Mouse (Mus musculus) lung, embryonic 16.5 days (tissue): ENCODE results near the gene Tmcc3. TPM values are rescaled to one million over a fixed set of nuclear protein-coding genes. Genes with fewer than 3 reads are reported as not detected.

Source experiments
- ATAC-seq: fragments of 200-750 bp; cut with Nextera tagmentation; 2 replicates; pipeline ENCODE4 v1.8.0; 2017; ENCODE audit warnings: low read depth, mild to moderate bottlenecking, moderate library complexity
- H3K27ac ChIP-seq: fragments of 300-500 bp; sonication (generic); 2 replicates; pipeline ENCODE4 v1.5.1; 2014; ENCODE audit warnings: mild to moderate bottlenecking, control low read depth, low read length
- H3K27me3 ChIP-seq: fragments of 300-500 bp; sonication (generic); 2 replicates; pipeline ENCODE4 v1.6.1; 2014; ENCODE audit warnings: low read depth, low read length, mixed read lengths; ENCODE audit not compliant: control insufficient read depth, insufficient read depth
- H3K36me3 ChIP-seq: fragments of 300-500 bp; sonication (generic); 2 replicates; pipeline ENCODE4 v1.6.1; 2014; ENCODE audit warnings: low read length; ENCODE audit not compliant: control insufficient read depth, insufficient read depth
- H3K4me1 ChIP-seq: fragments of 300-500 bp; sonication (generic); replicated peaks from 2 replicates; pipeline ENCODE4 v1.6.1; 2014; ENCODE audit warnings: low read length, mixed read lengths; ENCODE audit not compliant: control insufficient read depth, insufficient read depth
- H3K4me2 ChIP-seq: fragments of 300-500 bp; sonication (generic); 2 replicates; pipeline ENCODE4 v1.6.1; 2014; ENCODE audit warnings: low read depth, low read length, control low read depth
- H3K4me3 ChIP-seq: fragments of 300-500 bp; sonication (generic); 2 replicates; pipeline ENCODE4 v1.5.1; 2014; ENCODE audit warnings: mild to moderate bottlenecking, low read length, control low read depth
- H3K9ac ChIP-seq: fragments of 300-500 bp; sonication (generic); 2 replicates; pipeline ENCODE4 v1.6.1; 2014; ENCODE audit warnings: low read length, control low read depth
- H3K9me3 ChIP-seq: fragments of 300-500 bp; sonication (generic); 2 replicates; pipeline ENCODE4 v1.6.1; 2016; ENCODE audit warnings: low read length; ENCODE audit not compliant: control insufficient read depth
- WGBS: fragments of 180-500 bp; shearing (Covaris S2); extraction: QIAGEN DNeasy Blood & Tissue Kit; methylation state at CpG from one replicate; pipeline ENCODE4 v1.1.7; 2014; 5-methylcytosine and 5-hydroxymethylcytosine counted together
- polyA plus RNA-seq: library from polyadenylated mRNA; unstranded; fragments of >200 nt; fragmentation: Nextera tagmentation; extraction: Ambion mirVana; gene quantifications from 2 replicates; pipeline ENCODE4 v1.2.1, GENCODE M21; 2015

Tmcc3 gene
- polyA plus RNA-seq, 1 experiment from 2014 or later: 7.4 TPM

GRCm38 (mm10) chr10:94479646-94480045 is 167.9 kb downstream of the Tmcc3 start:
- Histone ChIP-seq H3K9me3 (peaks cover 7% of the 10 kb centered on the region), H3K4me2 (no peak overlapping the region), H3K9ac (no peak overlapping the region), H3K4me1 (0 out of 2 replicates have a peak, but pooled peaks cover 2% of the 10 kb centered on the region), H3K27me3 (no peaks in the 10 kb centered on the region), H3K36me3 (no peaks in the 10 kb centered on the region), H3K27ac (no peak overlapping the region), H3K4me3 (no peak overlapping the region)
- 57% methylated on average over 13 of the region's 13 CpGs for WGBS
- ATAC-seq: no peak

GRCm38 (mm10) chr10:94480380-94481101 is 168.8 kb downstream of the Tmcc3 start:
- Histone ChIP-seq H3K9ac (no peak overlapping the region), H3K9me3 (peaks cover 7% of the 10 kb centered on the region), H3K4me2 (no peak overlapping the region), H3K4me3 (no peak overlapping the region), H3K27me3 (no peaks in the 10 kb centered on the region), H3K27ac (no peak overlapping the region), H3K4me1 (peaks cover 2% of the 10 kb centered on the region; the same call in 1 of the 2 replicates), H3K36me3 (no peaks in the 10 kb centered on the region)
- ATAC-seq: no peak
- 80% methylated on average over 13 of the region's 13 CpGs for WGBS

GRCm38 (mm10) chr10:94481613-94482012 is 169.9 kb downstream of the Tmcc3 start:
- Histone ChIP-seq H3K4me1 (peaks cover 8% of the 10 kb centered on the region), H3K27me3 (no peaks in the 10 kb centered on the region), H3K4me3 (no peak overlapping the region), H3K9ac (no peak overlapping the region), H3K27ac (no peak overlapping the region), H3K9me3 (peaks cover 7% of the 10 kb centered on the region), H3K36me3 (no peaks in the 10 kb centered on the region), H3K4me2 (no peak overlapping the region)
- ATAC-seq: no peak

- Histone ChIP-seq H3K4me3 (no peak overlapping the region), H3K9ac (no peak overlapping the region), H3K27me3 (no peaks in the 10 kb centered on the region), H3K36me3 (no peaks in the 10 kb centered on the region), H3K27ac (peak overlapping the region; percentile 75), H3K4me1 (peaks cover 6% of the 10 kb centered on the region), H3K9me3 (peaks cover 7% of the 10 kb centered on the region), H3K4me2 (no peak overlapping the region)
- WGBS: 62% methylated on average over 2 of the region's 2 CpGs
- ATAC-seq: peak; percentile 92
Measured at GRCm38 (mm10) chr10:94486179-94486578, 174.4 kb downstream of the Tmcc3 start.

- WGBS: 86% methylated on average over 4 of the region's 4 CpGs
- H3K4me1 ChIP-seq: peaks cover 10% of the 10 kb centered on the region
- H3K36me3 ChIP-seq: no peaks in the 10 kb centered on the region
- no peak overlapping the region for H3K4me3 ChIP-seq
- H3K9ac ChIP-seq: no peak overlapping the region
- no peaks in the 10 kb centered on the region for H3K9me3 ChIP-seq
- no peaks in the 10 kb centered on the region for H3K27me3 ChIP-seq
- no peak overlapping the region for H3K4me2 ChIP-seq
- no peak for ATAC-seq
- H3K27ac ChIP-seq: no peak overlapping the region
Measured at GRCm38 (mm10) chr10:94489509-94489908, 177.8 kb downstream of the Tmcc3 start.

- no peak overlapping the region for H3K9ac ChIP-seq
Measured at GRCm38 (mm10) chr10:94491006-94491405, 179.3 kb downstream of the Tmcc3 start.

GRCm38 (mm10) chr10:94494403-94494846 is 182.7 kb downstream of the Tmcc3 start:
- no peak overlapping the region for H3K9ac ChIP-seq
- no peaks in the 10 kb centered on the region for H3K9me3 ChIP-seq
- peaks cover 8% of the 10 kb centered on the region for H3K4me1 ChIP-seq
- WGBS: 12% methylated on average over 8 of the region's 8 CpGs
- no peaks in the 10 kb centered on the region for H3K36me3 ChIP-seq
- H3K27me3 ChIP-seq: no peaks in the 10 kb centered on the region
- ATAC-seq: peak; percentile 86
- H3K27ac ChIP-seq: no peak overlapping the region
- H3K4me2 ChIP-seq: no peak overlapping the region
- no peak overlapping the region for H3K4me3 ChIP-seq

More at GRCm38 (mm10) chr10:94491006-94491405, 179.3 kb downstream of the Tmcc3 start:
- Histone ChIP-seq H3K27me3 (no peaks in the 10 kb centered on the region), H3K27ac (no peak overlapping the region), H3K4me2 (no peak overlapping the region), H3K4me3 (no peak overlapping the region), H3K4me1 (peaks cover 7% of the 10 kb centered on the region), H3K9me3 (no peaks in the 10 kb centered on the region), H3K36me3 (no peaks in the 10 kb centered on the region)
- no peak for ATAC-seq
- 81% methylated on average over 3 of the region's 3 CpGs for WGBS

- Histone ChIP-seq H3K9ac (no peak overlapping the region), H3K36me3 (no peaks in the 10 kb centered on the region), H3K9me3 (no peaks in the 10 kb centered on the region), H3K4me1 (peaks cover 21% of the 10 kb centered on the region), H3K27ac (no peak overlapping the region), H3K27me3 (no peaks in the 10 kb centered on the region), H3K4me2 (no peak overlapping the region), H3K4me3 (no peak overlapping the region)
- WGBS: 83% methylated on average over 7 of the region's 7 CpGs
- no peak for ATAC-seq
Measured at GRCm38 (mm10) chr10:94495496-94496235, 183.9 kb downstream of the Tmcc3 start.

GRCm38 (mm10) chr10:94496826-94497440 is 185.2 kb downstream of the Tmcc3 start:
- H3K9me3 ChIP-seq: no peaks in the 10 kb centered on the region
- no peak for ATAC-seq
- H3K27ac ChIP-seq: no peak overlapping the region
- no peak overlapping the region for H3K4me2 ChIP-seq
- H3K9ac ChIP-seq: no peak overlapping the region
- no peaks in the 10 kb centered on the region for H3K36me3 ChIP-seq
- H3K27me3 ChIP-seq: no peaks in the 10 kb centered on the region
- H3K4me1 ChIP-seq: peaks cover 21% of the 10 kb centered on the region
- WGBS: 69% methylated on average over 8 of the region's 8 CpGs
- no peak overlapping the region for H3K4me3 ChIP-seq
